Mouse (Mus musculus) midbrain, embryonic 10.5 days (tissue): Measurements from ENCODE around the gene Socs3. TPM values are rescaled to one million over a fixed set of nuclear protein-coding genes. Genes with fewer than 3 reads are reported as not detected.
A peak's percentile ranks its signal among the peaks of the same experiment; 100 is the strongest.

Experiments used
- DNase-seq: peaks from one replicate; pipeline ENCODE4 v3.0.0-alpha.2; 2017; ENCODE audit warnings: low spot score
- H3K27ac ChIP-seq: fragments of 300-500 bp; sonication (generic); replicated peaks from 2 replicates; pipeline ENCODE4 v1.5.1; 2016; ENCODE audit warnings: mild to moderate bottlenecking
- H3K27me3 ChIP-seq: fragments of 300-500 bp; sonication (generic); 2 replicates; pipeline ENCODE4 v1.6.1; 2016; ENCODE audit warnings: low read depth, mild to moderate bottlenecking; ENCODE audit not compliant: poor library complexity, severe bottlenecking
- H3K36me3 ChIP-seq: fragments of 300-500 bp; sonication (generic); 2 replicates; pipeline ENCODE4 v1.6.1; 2016; ENCODE audit warnings: mild to moderate bottlenecking, moderate library complexity
- H3K4me1 ChIP-seq: fragments of 300-500 bp; sonication (generic); 2 replicates; pipeline ENCODE4 v1.6.1; 2016
- H3K4me3 ChIP-seq: fragments of 300-500 bp; sonication (generic); 2 replicates; pipeline ENCODE4 v1.5.1; 2016; ENCODE audit warnings: mild to moderate bottlenecking, moderate library complexity
- H3K9me3 ChIP-seq: fragments of 300-500 bp; sonication (generic); replicated peaks from 2 replicates; pipeline ENCODE4 v1.6.1; 2016; ENCODE audit warnings: mild to moderate bottlenecking
- WGBS: fragments of 180-500 bp; shearing (Covaris S2); methylation state at CpG from one replicate; pipeline ENCODE4 v1.1.7; 2016; 5-methylcytosine and 5-hydroxymethylcytosine counted together
- polyA plus RNA-seq: library from polyadenylated mRNA; unstranded; fragments of >200 nt; fragmentation: Nextera tagmentation; extraction: Ambion mirVana; gene quantifications from 2 replicates; pipeline ENCODE4 v1.2.1, GENCODE M21; 2016

The Socs3 gene
- polyA plus RNA-seq = 14.1 and 14.3 TPM in 2 replicates

DNA sequence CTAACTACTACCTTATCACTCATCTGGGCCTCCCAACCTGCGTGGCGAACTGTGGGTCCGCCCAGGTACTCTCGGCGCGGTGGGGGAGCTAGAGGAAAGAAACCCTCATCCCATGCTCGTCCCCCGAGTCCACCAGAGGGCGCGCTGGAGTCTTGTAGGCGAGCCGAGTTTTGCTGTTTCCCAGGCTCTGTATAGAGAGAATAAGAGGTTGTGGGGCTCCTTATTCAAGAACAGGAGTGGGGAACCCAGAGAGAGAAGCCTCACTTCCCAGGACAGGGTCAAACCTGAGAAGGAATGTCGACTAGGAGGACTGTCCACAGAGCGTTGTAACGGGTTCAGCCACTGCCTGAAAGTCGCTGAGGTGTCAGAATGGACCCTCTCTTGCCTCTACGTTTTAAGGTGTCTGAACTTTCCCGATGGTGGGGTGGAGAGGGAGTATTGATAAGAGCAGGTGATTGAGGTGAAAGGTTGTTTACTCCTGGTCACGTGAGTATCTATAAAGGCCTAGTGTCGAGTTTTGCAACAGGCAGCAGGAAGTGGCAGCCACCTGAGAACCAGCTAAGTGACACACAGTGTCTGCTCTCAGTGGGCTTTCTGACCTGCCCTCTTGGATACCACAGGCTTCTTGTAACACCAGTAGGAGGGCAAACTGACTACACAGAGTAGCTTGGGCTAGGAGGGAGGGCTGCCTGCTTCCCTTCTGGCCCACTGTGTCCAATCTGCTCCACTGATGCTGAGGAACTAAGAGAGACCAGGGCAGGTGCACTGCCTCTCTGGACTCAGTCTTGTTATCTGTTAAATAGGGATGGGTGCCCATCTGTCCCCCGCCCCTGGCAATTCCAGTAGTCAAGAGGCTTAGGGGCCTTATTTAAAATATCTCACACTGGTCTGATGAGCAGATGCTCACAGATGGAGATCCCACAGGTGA is at the start of gene Socs3:
Gene Socs3 (minus strand): TSS at position 103 of the 928 bp plus-strand sequence.
- Histone ChIP-seq H3K27ac (peak within 1 kb of the TSS; percentile 91), H3K4me3 (peak within 1 kb of the TSS; percentile 88), H3K9me3 (no peaks in the 10 kb centered on the region), H3K4me1 (peaks cover 96% of the 10 kb centered on the region), H3K27me3 (peaks cover 82% of the 10 kb centered on the region), H3K36me3 (peaks cover 20% of the 10 kb centered on the region)
- peak; percentile 92 for DNase-seq
- 11% methylated on average over 21 of the region's 21 CpGs for WGBS

DNA sequence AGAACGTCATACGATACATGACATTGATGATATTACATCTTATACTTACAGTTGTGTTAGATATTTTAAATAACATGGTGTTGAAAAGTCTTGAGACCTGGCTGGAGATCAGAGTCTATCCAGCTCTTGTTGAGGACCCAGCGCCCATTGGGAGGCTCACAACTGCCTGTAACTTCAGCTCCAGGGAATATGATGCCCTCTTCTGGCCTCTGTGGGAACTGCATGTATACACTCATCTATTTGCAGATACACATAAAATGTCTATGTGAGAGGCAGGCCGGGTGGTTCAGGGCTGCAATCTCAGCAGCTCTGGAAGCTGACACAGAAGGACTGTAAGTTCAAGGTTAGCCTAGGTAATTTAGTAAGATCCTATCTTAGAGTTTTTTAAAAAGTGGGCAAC is 48.5 kb upstream of the Socs3 start:
- Histone ChIP-seq H3K27me3 (no peaks in the 10 kb centered on the region), H3K27ac (no peak overlapping the region), H3K4me3 (no peak overlapping the region), H3K4me1 (peaks cover 16% of the 10 kb centered on the region; the same call in 1 of the 2 replicates), H3K36me3 (peaks cover 93% of the 10 kb centered on the region), H3K9me3 (peaks cover 8% of the 10 kb centered on the region; the same call in 1 of the 2 replicates)
- DNase-seq = no peak
- 92% methylated on average over 4 of the region's 4 CpGs for WGBS

DNA sequence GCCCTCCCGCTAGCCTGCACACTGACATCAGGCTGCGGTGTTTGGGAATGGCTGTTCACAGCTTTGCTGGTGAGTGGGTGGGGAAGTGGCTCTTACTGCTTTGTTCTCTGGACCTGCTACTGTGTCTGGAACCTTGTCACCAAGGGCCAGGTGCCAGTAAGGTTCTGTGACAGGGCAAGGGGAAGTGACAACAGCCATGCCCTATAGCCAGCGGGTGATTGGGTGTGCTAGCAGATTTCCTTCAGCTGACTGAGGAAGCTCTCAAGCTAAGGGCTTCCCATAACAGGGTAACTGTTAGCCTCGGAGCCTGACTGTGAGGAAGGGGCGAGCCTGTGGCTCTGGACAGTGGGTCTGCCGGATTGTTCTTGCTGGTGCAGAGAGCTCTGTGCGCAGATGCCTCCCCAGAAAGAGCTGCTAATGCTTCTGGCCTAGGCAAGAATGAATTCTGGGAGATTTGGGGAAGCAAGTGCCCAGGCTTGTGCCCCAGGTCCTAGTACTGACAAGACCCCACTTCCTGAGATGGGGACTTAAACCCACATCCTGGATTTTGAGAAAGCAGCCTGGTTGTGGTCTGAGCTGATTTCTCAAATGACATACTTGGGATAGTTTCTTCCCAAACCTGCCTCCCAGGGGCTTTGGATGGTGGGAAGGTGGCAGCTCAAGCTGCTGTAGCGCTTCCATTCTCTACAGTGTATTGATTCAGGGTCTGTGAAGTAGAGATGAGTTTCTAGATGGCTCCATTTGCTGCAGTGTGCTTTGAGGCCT is 45.7 kb upstream of the Socs3 start:
- no peak overlapping the region for H3K4me3 ChIP-seq
- 94% methylated on average over 8 of the region's 8 CpGs for WGBS
- H3K27me3 ChIP-seq = no peaks in the 10 kb centered on the region
- peaks cover 80% of the 10 kb centered on the region for H3K36me3 ChIP-seq
- no peak overlapping the region for H3K27ac ChIP-seq
- H3K9me3 ChIP-seq = peaks cover 8% of the 10 kb centered on the region; the same call in 1 of the 2 replicates
- no peak for DNase-seq
- peaks cover 28% of the 10 kb centered on the region for H3K4me1 ChIP-seq

DNA sequence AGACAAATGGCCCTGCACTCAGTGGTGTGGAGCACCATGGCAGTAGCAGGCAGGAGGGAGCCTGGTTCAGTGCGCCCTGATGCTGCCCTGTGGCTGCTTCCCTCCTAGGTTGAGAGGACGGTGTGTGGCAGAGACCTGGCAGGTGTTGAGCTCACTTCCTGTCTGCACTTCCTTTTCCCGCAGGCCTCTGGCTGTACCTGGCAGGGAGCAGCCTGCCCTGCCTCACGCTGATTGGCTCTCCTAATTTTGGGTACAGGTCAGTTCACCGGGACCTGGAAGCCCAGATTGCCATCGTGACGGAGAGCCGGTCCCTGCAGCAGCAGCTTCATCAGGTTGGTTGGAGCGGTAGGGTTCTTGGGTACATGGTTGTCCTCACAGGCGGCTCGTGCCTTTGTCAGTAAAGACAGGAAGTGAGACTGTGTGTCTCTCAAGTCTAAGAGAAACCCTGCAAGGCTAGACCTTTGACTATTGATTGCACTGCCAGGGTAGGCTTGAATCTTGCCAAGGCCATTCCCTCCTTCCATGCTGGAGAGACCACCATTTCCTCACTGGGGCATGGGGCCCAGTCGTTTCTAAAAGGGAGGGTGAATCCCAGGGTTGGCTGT is 44.6 kb upstream of the Socs3 start:
- Histone ChIP-seq H3K27ac (no peak overlapping the region; the same call in 1 of the 2 replicates), H3K4me3 (no peak overlapping the region), H3K36me3 (peaks cover 77% of the 10 kb centered on the region), H3K9me3 (peaks cover 8% of the 10 kb centered on the region; the same call in 1 of the 2 replicates), H3K4me1 (peaks cover 38% of the 10 kb centered on the region), H3K27me3 (no peaks in the 10 kb centered on the region)
- DNase-seq = no peak
- WGBS = 87% methylated on average over 12 of the region's 12 CpGs

DNA sequence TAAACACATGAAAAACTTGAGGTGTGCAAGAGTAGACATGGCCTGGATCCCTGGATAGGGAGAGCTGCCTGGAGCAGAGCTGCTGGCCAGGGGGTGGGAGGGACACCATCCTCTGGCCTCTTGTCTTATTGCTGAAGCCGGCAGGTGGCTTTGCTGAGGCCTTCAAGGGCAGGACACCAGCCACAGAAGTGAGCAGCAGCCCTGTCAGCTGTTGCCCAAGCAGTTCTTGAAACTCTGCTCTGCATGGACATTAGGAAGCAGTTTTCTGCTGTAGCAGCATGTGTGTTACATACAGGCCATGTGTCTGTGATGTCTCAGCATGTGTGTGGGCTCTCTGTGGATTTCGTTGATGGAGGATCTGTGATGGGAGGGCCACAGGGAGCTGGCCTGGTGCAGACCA is 43.5 kb upstream of the Socs3 start:
- no peak overlapping the region for H3K27ac ChIP-seq
- DNase-seq = no peak
- WGBS = 88% methylated on average over 2 of the region's 2 CpGs
- H3K36me3 ChIP-seq = peaks cover 76% of the 10 kb centered on the region
- peaks cover 50% of the 10 kb centered on the region for H3K4me1 ChIP-seq
- no peak overlapping the region for H3K4me3 ChIP-seq
- H3K9me3 ChIP-seq = peaks cover 8% of the 10 kb centered on the region; the same call in 1 of the 2 replicates
- H3K27me3 ChIP-seq = no peaks in the 10 kb centered on the region

DNA sequence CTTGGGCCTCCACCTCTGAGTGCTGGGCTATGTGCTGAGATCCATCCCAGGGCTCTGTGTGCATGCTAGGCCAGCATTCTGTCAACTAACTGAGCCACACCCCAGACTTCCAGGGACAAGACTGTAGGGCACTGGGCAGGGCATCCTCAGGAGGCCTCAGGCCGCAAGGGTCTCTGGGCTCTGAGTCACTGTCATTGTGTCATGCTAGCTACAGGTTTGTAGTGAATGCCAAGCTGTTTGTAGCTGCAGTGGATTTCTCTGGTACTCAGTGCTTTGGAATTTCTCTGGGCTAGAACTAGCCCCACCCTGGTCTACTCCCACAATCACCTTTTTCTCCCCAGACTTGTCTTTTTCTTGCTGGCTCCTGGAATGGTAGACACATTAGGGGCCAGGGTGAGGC is 42.7 kb upstream of the Socs3 start:
- peaks cover 57% of the 10 kb centered on the region for H3K4me1 ChIP-seq
- peaks cover under 1% of the 10 kb centered on the region; the same call in 1 of the 2 replicates for H3K9me3 ChIP-seq
- WGBS = 82% methylated on average over 1 of the region's 1 CpGs
- DNase-seq = no peak
- H3K36me3 ChIP-seq = peaks cover 69% of the 10 kb centered on the region
- no peaks in the 10 kb centered on the region for H3K27me3 ChIP-seq
- H3K27ac ChIP-seq = no peak overlapping the region
- no peak overlapping the region for H3K4me3 ChIP-seq

DNA sequence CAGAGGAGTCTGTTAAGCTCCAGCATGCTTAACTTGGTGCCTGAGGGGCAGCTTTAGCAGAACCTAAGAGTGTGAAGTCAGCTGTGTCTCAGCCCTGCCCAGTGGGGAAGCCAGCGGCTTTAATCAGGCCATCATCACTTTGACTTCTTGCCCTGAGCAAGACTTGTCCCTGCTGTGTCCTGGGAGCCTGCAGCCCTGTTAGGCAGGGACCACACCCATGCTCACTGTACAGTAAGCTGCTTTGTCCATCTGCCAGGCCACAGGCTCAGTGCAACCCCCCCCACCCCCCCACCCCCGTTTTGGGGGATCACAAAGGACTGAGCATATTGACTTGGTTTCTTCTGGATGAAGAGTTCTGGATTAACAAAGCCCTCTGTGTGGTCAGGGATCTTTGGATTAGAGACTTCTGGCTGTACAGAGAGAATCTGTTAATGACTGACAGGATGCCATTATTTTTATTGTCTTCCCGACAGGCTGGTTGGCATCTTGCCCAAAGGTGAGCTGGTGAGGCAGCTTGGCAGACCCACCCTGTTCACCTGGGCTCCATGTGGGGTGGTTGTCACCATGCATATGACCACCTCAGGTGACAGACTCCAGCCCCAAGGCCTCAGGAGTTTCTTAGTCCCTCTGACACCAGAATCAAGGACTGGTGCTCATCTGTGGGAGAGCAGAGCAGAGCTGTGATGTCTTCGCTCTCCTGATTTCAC is 40.2 kb upstream of the Socs3 start:
- Histone ChIP-seq H3K27ac (peak overlapping the region; percentile 43), H3K36me3 (peaks cover 65% of the 10 kb centered on the region), H3K4me1 (peaks cover 60% of the 10 kb centered on the region), H3K9me3 (no peaks in the 10 kb centered on the region), H3K4me3 (no peak overlapping the region), H3K27me3 (no peaks in the 10 kb centered on the region)
- WGBS = 64% methylated on average over 4 of the region's 4 CpGs
- no peak for DNase-seq

DNA sequence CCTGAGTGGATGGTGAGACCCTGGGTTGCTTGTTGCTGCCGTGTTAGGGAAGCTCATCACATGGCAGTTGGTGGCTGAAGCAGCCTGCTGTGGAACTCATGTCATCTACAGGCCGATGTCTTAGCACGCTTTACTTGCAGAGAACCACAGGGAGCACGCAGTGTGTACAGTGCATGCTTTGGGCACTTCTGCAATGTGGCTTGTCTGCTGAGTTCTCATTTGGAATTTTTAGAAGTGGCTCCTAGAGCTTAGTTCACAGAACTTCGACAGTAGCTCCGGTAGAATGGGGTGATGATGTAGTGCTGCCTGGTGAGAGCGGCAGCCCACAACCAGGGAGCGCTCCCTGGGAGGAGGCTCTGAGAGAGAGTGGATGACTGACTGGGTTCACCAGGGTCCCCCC is 39.0 kb upstream of the Socs3 start:
- no peak for DNase-seq
- Histone ChIP-seq H3K27me3 (no peaks in the 10 kb centered on the region), H3K9me3 (no peaks in the 10 kb centered on the region), H3K4me3 (no peak overlapping the region), H3K4me1 (peaks cover 56% of the 10 kb centered on the region), H3K27ac (peak overlapping the region; percentile 43), H3K36me3 (peaks cover 67% of the 10 kb centered on the region)
- 78% methylated on average over 8 of the region's 8 CpGs for WGBS

DNA sequence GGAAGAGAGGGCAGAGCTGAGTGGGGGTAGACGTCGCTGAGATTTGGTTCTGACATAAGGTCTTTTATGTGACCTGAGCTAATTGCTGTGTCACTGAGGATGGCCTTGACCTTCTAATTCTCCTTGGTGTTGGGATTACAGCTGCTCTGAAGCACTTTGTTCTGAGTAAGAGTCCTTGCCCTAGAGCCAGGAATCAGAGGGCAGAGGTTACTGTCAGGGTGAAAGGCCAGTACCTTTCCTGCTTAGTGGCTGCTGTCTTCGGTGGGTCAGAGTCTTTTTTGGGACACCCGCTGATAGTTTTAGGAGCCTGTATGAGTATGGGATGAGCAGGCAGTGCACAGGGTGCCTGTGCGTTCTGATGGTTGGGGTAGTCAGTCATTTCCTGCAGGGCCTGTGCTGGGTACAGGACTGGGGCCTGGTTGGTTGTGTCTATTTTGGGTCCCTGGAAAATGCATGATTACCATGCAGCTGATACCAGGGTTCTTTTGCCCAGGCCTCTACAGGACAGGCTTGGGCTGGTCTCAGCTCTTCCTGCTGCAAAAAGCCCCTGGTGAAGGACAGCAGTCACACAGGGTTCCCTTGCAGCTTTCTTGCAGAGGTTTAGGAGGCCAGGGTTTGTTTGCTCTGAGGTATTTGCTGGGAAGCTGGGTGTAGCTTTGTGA is 38.4 kb upstream of the Socs3 start:
- DNase-seq = no peak
- WGBS = 62% methylated on average over 5 of the region's 5 CpGs
- no peak overlapping the region for H3K4me3 ChIP-seq
- peaks cover 69% of the 10 kb centered on the region for H3K36me3 ChIP-seq
- H3K27me3 ChIP-seq = no peaks in the 10 kb centered on the region
- H3K27ac ChIP-seq = peak overlapping the region; percentile 43; the same call in 1 of the 2 replicates
- no peaks in the 10 kb centered on the region for H3K9me3 ChIP-seq
- peaks cover 54% of the 10 kb centered on the region for H3K4me1 ChIP-seq

DNA sequence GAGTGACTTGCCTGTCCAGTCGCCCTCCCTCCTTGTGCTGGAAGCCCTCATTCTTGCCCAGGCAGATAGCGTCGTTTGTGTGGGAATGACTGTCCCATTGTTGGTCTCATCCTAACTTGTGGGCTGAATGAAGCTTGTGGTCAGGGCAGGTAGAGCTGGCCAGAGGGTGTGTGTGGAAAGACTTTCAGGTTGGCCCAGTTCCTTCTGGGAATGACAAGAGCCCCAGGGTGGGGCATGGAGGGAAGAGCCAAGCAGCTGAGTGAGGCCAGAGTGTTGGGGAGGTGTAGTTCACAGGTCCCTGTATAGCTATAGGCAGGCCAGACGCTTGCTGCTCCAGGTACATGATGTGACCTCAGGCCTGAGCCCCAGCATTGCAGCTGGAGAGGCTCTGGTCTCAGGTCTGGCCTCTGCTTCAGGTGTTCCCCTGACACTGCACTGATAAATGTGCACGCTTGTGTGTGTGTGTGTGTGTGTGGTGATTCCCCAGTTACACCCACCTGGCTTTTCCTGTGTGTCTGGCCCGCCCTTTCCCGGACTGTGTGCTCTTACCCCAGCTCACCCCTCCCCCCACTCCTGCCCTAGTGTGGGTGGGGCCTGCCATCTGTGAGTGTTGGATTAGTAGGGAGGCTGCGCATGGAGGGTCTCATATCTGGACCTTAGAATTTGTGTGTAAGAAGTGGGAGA is 37.8 kb upstream of the Socs3 start:
- peaks cover 70% of the 10 kb centered on the region for H3K36me3 ChIP-seq
- 77% methylated on average over 8 of the region's 8 CpGs for WGBS

DNA sequence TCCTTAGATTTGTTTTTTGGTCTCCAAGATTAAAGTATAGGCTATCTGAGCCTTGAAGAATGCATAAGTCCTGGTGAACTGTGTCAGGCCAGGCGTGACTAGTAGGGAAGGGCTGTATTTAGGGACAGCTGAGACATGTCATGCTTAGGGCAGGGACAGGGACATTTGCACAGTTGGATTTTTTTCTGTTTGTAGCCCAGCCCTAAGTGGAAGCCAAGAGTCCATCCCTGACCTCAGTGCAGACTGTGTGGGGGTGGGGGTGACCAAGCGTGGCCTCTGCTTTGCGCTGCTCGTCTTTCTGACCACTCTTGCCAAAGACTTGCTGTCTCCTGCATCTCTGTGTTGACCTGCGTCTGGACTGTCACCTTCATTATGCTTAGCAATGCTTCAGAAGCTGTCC is 34.4 kb upstream of the Socs3 start:
- 95% methylated on average over 5 of the region's 5 CpGs for WGBS
- no peaks in the 10 kb centered on the region for H3K9me3 ChIP-seq
- no peaks in the 10 kb centered on the region for H3K27me3 ChIP-seq
- H3K36me3 ChIP-seq = peaks cover 85% of the 10 kb centered on the region
- H3K4me1 ChIP-seq = peaks cover 22% of the 10 kb centered on the region
- H3K27ac ChIP-seq = no peak overlapping the region
- no peak overlapping the region for H3K4me3 ChIP-seq
- no peak for DNase-seq

More for the DNA sequence above, 37.8 kb upstream of the Socs3 start:
- Histone ChIP-seq H3K27ac (no peak overlapping the region), H3K4me1 (peaks cover 49% of the 10 kb centered on the region), H3K4me3 (no peak overlapping the region), H3K27me3 (no peaks in the 10 kb centered on the region), H3K9me3 (no peaks in the 10 kb centered on the region)
- peak; percentile 29 for DNase-seq
